Mouse (Mus musculus) macrophage (primary cell): ENCODE results near the gene Sfxn5. TPM values are rescaled to one million over a fixed set of nuclear protein-coding genes. Genes with fewer than 3 reads are reported as not detected.

Experiments used
- H3K27ac ChIP-seq: fragments of 350-480 bp; formaldehyde crosslinking; 2 replicates; pipeline ENCODE4 v1.9.0; 2021
- H3K36me3 ChIP-seq: fragments of 350-480 bp; formaldehyde crosslinking; 2 replicates; pipeline ENCODE4 v1.9.0; 2021; ENCODE audit errors: inconsistent target
- H3K4me3 ChIP-seq: fragments of 350-480 bp; formaldehyde crosslinking; 2 replicates; pipeline ENCODE4 v1.9.0; 2021; ENCODE audit errors: inconsistent target
- H3K79me2 ChIP-seq: fragments of 350-480 bp; formaldehyde crosslinking; 2 replicates; pipeline ENCODE4 v1.9.0; 2021; ENCODE audit errors: inconsistent target
- WGBS: methylation state at CpG from one replicate; pipeline ENCODE4 v1.1.7; 2026; ENCODE audit warnings: inconsistent platforms; ENCODE audit not compliant: missing documents; 5-methylcytosine and 5-hydroxymethylcytosine counted together
- polyA plus RNA-seq: library from polyadenylated mRNA; stranded (reverse); fragments of 250-400 nt; gene quantifications from 3 replicates; pipeline ENCODE4 v1.2.4, GENCODE M21; 2018; ENCODE audit warnings: inconsistent platforms

Gene Sfxn5
- polyA plus RNA-seq, 1 experiment from 2014 or later: 3.8 TPM

DNA sequence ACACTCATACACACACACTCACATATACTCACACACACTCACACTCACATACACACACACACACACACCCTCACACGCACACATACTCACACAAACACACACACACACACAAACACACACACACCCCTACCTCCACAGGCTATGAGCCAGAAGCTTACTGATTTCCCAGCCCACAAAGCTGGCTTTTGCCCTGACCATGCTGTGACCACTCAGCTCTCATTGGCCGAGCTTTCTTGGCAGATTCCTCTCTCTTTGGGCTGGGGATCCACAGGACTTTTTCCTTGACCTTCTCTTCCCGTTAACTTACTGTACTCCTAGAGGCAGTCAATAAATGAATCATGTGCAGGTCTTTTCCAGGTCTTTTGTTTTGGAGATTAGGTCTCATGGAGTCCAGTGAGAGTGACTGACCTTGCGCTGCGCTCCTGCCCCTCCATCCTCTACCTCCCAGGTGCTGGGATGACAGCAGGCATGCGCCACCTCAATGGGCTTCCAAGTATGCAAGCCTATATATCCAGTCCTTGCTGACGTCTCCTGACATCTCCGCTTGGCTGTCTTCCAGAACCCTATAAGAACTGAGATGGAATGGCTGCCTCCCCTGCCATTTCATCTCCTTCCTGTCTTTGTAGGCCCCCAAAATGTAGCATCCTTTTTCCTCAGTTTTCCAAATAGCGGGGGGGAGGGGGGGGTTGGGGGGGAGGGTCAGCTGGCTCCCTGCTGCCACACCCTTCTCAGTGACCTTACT lies 123.8 kb downstream of the Sfxn5 start:
- Histone ChIP-seq H3K79me2 (no peaks in the 10 kb centered on the region), H3K4me3 (no peak overlapping the region)
- 84% methylated on average over 9 of the region's 9 CpGs for WGBS

GRCm38 (mm10) chr6:85207345-85207744 lies 125.9 kb downstream of the Sfxn5 start:
- Histone ChIP-seq H3K79me2 (no peaks in the 10 kb centered on the region), H3K4me3 (no peak overlapping the region), H3K27ac (no peak overlapping the region), H3K36me3 (no peaks in the 10 kb centered on the region)
- 67% methylated on average over 5 of the region's 5 CpGs for WGBS

More for the DNA sequence above, 123.8 kb downstream of the Sfxn5 start:
- Histone ChIP-seq H3K27ac (no peak overlapping the region), H3K36me3 (no peaks in the 10 kb centered on the region)

DNA sequence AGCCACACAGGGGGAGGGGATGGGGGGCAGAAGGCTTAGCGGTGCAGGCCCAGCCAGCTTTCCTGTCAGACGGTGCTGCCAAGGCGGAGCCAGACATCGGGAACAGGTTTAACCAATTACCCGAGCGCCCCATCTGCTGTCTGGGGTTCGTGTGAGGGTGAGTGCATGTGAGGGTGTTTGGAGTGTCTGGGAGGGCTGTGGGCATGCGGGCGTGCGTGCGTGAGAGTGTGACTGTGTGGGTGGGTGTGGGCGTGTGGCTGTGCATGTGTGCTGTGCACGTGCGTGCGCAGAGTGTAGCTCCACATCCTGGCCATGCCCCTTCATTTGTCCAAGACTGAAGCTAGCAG lies 126.3 kb downstream of the Sfxn5 start:
- H3K4me3 ChIP-seq: no peak overlapping the region

DNA sequence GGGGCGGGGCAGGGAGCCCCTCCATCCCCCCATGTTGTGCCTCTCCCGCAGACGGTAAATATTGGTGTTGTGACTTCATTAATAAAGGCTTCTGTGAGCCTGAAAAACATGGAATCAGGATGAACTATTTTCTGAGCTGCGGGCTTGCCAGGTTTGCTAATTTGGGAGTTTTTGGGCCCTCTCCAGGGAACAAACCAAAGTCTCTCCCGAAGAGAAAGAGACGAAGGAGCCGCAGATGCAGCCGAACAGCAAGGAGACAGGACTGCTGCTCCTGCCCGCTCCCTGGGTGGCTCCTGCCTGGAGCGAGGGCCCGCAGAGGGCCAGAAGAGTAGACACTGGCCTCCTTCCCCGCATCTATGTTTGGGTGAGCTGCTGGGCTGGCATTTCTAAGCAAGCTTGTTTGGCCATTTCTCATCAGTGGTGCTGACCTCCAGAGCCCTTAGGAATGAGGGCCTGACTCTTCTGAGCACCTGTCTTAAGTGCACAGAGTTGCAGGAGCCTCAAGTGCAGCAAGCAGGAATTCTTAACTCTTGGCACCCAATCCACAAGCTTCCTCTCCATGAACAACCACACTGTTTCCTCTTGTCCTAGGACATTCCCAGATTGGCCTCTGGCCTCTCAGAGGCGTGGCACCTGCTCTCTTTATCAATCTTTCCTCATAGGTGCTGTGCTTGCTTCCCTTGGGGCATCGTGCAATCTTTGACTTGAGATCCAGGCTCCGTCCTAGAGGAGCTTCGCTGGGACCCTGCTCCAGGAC lies 126.9 kb downstream of the Sfxn5 start:
- 72% methylated on average over 15 of the region's 16 CpGs for WGBS
- H3K36me3 ChIP-seq: no peaks in the 10 kb centered on the region
- no peak overlapping the region for H3K27ac ChIP-seq
- H3K79me2 ChIP-seq: no peaks in the 10 kb centered on the region
- H3K4me3 ChIP-seq: no peak overlapping the region

More for the DNA sequence above, 126.3 kb downstream of the Sfxn5 start:
- H3K79me2 ChIP-seq: no peaks in the 10 kb centered on the region
- WGBS: 43% methylated on average over 7 of the region's 15 CpGs
- no peaks in the 10 kb centered on the region for H3K36me3 ChIP-seq
- H3K27ac ChIP-seq: no peak overlapping the region

DNA sequence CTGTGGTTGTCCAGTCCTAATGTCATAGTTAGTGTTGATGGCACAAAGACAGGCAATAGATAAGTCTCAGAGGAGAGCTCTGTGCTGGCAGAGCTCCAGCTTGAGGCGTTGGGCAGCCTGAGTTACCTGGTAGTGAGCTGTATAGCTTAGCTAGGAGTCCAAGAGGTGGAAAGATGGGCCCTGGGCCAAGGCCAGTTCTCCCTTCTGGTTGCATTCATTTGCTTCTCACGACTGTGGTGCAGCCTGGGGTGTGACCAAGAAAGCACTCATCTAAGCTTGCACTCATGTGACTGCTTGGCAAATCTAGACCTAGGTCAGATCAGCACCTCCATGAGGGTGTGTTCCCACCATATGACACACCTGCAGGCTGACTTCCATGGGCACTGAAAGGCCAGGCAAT lies 135.3 kb downstream of the Sfxn5 start:
- Histone ChIP-seq H3K79me2 (no peaks in the 10 kb centered on the region), H3K4me3 (no peak overlapping the region), H3K27ac (no peak overlapping the region), H3K36me3 (no peaks in the 10 kb centered on the region)
- 74% methylated on average over 2 of the region's 2 CpGs for WGBS

GRCm38 (mm10) chr6:85193381-85194318 lies 139.6 kb downstream of the Sfxn5 start:
- H3K27ac ChIP-seq: no peak overlapping the region
- H3K36me3 ChIP-seq: no peaks in the 10 kb centered on the region
- H3K4me3 ChIP-seq: no peak overlapping the region
- no peaks in the 10 kb centered on the region for H3K79me2 ChIP-seq
- WGBS: 12% methylated on average over 29 of the region's 29 CpGs

DNA sequence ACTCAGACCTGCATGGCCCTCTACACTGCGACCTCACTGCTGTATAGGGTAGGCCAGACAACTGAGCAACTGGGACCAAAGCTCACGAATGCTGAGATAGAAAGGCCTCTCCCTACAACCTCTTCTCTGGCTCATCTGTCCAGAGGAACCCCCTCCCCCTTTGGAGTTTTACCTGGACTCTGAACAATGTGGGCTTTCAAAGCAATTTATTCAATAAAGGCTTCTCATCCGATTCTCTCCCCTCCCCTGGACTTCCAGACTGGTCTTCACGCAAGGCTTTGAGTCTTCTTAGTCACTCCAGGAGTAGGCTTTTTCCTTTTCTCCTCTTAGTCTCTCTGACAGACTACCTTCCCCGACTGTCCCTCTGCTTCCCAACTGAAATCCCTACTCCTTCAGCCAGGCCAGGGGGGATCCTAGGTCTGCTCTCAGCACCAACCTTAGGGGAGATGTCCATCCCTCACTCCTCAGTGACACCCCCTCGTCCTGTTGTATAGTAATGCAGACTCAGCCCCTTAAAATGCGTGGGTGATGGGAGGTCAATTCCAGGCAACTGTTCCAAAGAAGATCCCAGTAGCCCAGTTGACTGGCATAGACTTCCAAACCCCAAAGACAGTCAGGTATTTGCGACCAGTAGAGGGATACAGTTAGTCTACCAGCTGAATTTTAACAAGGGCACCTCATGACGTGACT lies 141.3 kb downstream of the Sfxn5 start:
- no peaks in the 10 kb centered on the region for H3K36me3 ChIP-seq
- no peaks in the 10 kb centered on the region for H3K79me2 ChIP-seq
- no peak overlapping the region for H3K27ac ChIP-seq
- no peak overlapping the region for H3K4me3 ChIP-seq
- WGBS: 39% methylated on average over 9 of the region's 9 CpGs

- no peak overlapping the region for H3K4me3 ChIP-seq
- WGBS: 6% methylated on average over 13 of the region's 13 CpGs
- H3K79me2 ChIP-seq: no peaks in the 10 kb centered on the region
These were observed 142.6 kb downstream of the Sfxn5 start for GRCm38 (mm10) chr6:85190671-85191070.

GRCm38 (mm10) chr6:85189911-85190591 lies 143.2 kb downstream of the Sfxn5 start:
- no peaks in the 10 kb centered on the region for H3K36me3 ChIP-seq
- H3K4me3 ChIP-seq: no peak overlapping the region
- H3K79me2 ChIP-seq: no peaks in the 10 kb centered on the region
- 1% methylated on average over 52 of the region's 52 CpGs for WGBS
- H3K27ac ChIP-seq: no peak overlapping the region

More at GRCm38 (mm10) chr6:85190671-85191070, 142.6 kb downstream of the Sfxn5 start:
- H3K36me3 ChIP-seq: no peaks in the 10 kb centered on the region
- no peak overlapping the region for H3K27ac ChIP-seq

DNA sequence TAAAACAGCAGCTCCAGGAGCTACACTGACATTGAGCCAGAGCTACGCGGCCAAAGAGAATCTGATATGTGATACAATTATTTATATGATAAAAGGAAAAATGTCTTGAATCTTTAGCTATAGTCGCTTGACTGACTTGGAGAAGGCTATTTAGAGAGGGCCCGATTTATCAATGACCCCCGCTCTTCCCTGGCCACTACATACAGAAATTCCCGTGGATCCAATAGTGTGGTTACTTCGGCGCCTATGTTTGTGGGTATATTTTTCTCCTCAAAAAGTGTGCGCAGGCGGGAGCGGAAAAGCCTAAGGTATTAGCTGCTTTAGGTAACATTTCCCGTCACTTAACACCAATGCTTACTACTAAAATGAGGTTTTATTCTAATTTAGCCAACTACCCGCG lies 143.9 kb downstream of the Sfxn5 start:
- H3K27ac ChIP-seq: no peak overlapping the region
- no peaks in the 10 kb centered on the region for H3K36me3 ChIP-seq
- H3K4me3 ChIP-seq: no peak overlapping the region
- H3K79me2 ChIP-seq: no peaks in the 10 kb centered on the region
- WGBS: 14% methylated on average over 14 of the region's 14 CpGs

GRCm38 (mm10) chr6:85188256-85189110 lies 144.7 kb downstream of the Sfxn5 start:
- Histone ChIP-seq H3K79me2 (no peaks in the 10 kb centered on the region), H3K36me3 (no peaks in the 10 kb centered on the region), H3K4me3 (no peak overlapping the region), H3K27ac (no peak overlapping the region)
- WGBS: 6% methylated on average over 36 of the region's 39 CpGs

GRCm38 (mm10) chr6:85187340-85188211 lies 145.6 kb downstream of the Sfxn5 start, which contains the start of gene Emx1:
TSS of gene Emx1 (plus strand) at chr6:85187438.
- H3K27ac ChIP-seq: no peak within 1 kb of the TSS
- no peaks in the 10 kb centered on the region for H3K36me3 ChIP-seq
- H3K79me2 ChIP-seq: no peaks in the 10 kb centered on the region
- no peak within 1 kb of the TSS for H3K4me3 ChIP-seq
- 2% methylated on average over 68 of the region's 81 CpGs for WGBS
